Mouse (Mus musculus) erythroblast, adult 5-6 weeks (primary cell): Measurements from ENCODE around the gene Slc29a2. TPM values are rescaled to one million over a fixed set of nuclear protein-coding genes. Genes with fewer than 3 reads are reported as not detected.

Experiments used
- ATAC-seq: replicated peaks from 2 replicates; pipeline ENCODE4 v1.8.0; 2016; ENCODE audit warnings: moderate number of reproducible peaks, mild to moderate bottlenecking, moderate TSS enrichment, inconsistent platforms; ENCODE audit not compliant: poor library complexity, low FRiP score, severe bottlenecking
- total RNA-seq, 2 experiments: library from RNA; stranded (forward) in 1 of 2; stranded (reverse) in 1 of 2; fragments of 150-400 nt in 1 of 2; fragments of 200-764, 138-1000 nt in 1 of 2; gene quantifications; 2 replicates each; pipeline versions ENCODE4 v1.2.3 to v1.2.4; 2015 to 2017; ENCODE audit warnings: low replicate concordance in 2 of 2

Slc29a2 gene
- total RNA-seq, 2 experiments from 2014 or later: not detected

DNA sequence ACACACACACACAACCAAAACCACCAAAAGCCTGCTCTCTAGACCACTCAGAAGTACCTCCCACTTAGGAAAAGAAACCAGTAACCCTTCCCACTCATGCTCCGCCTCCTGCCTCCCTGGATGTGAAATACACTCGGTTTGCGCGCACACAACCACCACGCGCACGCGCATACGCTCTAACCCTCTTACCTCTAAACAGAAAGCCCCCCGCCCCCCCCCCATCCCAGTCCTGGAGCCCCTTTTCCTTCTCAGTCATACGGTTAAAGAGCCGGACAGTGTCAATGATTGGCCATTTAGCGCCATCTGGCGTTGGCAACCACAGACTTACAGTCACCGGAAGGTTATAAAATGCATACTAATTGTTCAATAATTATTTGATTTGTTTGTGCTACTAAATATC is 49.4 kb downstream of the Slc29a2 start:
- 0 out of 2 replicates have a peak, but pooled peaks have one; percentile 40 for ATAC-seq

DNA sequence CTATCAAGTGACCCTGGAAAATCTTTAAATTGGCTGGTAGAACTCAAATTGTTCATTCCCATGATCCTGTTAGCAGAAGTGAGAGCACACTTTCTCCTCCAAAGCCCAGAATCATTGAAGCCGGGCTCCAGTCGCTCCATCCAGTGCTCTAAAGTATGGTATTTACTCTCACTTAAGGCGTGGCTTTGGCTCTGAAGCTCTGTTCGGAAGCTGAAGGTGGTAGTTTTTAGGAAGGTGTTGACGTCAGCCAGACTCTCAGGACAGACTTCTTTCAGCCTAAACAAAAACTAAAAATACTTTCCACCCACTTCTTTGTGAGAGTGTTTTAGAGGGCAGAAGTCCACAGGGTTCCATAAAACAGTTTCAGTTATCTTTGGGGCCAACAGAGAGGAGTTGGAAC is 49.9 kb downstream of the Slc29a2 start:
- ATAC-seq: no peak

DNA sequence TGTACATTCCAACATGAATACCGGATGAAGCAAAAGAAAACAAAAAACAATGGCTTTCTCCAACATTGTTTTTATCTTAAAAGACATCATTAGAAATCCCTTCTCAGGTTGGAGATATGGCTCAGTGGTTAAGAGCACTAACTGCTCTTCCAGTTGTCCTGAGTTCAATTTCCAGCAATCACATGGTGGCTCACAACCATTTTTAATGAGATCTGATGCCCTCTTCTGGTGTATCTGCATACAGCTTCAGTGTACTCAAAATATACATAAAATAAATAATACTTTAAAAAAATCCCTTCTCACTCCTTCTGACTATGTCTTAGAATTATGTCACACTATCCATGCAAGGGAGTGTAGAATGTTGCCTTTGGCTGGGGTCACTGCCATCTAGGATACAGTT is 55.6 kb downstream of the Slc29a2 start:
- no peak for ATAC-seq

Other genes with a start within 250 kb of the Slc29a2 start
- 50.5 and 66.9 TPM in 2 replicates for gene Rbm4, start 230.0 kb upstream of the Slc29a2 start, total RNA-seq (2015; ENCODE audit: low replicate concordance)
- 139 and 185 TPM in 2 replicates for gene Rbm4, start 230.0 kb upstream of the Slc29a2 start, total RNA-seq (2017; ENCODE audit: low replicate concordance)
- 7.7 and 74.0 TPM in 2 replicates for gene Gm21992, start 212.2 kb upstream of the Slc29a2 start, total RNA-seq (2015; ENCODE audit: low replicate concordance)
- 20.6 and 28.2 TPM in 2 replicates for gene Gm21992, start 212.2 kb upstream of the Slc29a2 start, total RNA-seq (2017; ENCODE audit: low replicate concordance)
- 63.8 and 73.6 TPM in 2 replicates for gene Rbm14, start 212.2 kb upstream of the Slc29a2 start, total RNA-seq (2015; ENCODE audit: low replicate concordance)
- gene Rbm14, start 212.2 kb upstream of the Slc29a2 start, total RNA-seq (2017; ENCODE audit: low replicate concordance): 59.4 and 71.3 TPM in 2 replicates
- gene Ccs, start 184.5 kb upstream of the Slc29a2 start, total RNA-seq (2015; ENCODE audit: low replicate concordance): 12.3 and 18.8 TPM in 2 replicates
- gene Ccs, start 184.5 kb upstream of the Slc29a2 start, total RNA-seq (2017; ENCODE audit: low replicate concordance): 24.4 and 66.9 TPM in 2 replicates
- gene Ccdc87, start 184.5 kb upstream of the Slc29a2 start, total RNA-seq (2015; ENCODE audit: low replicate concordance): not detected in 2 replicates
- gene Ccdc87, start 184.5 kb upstream of the Slc29a2 start, total RNA-seq (2017; ENCODE audit: low replicate concordance): not detected in 2 replicates
- 79.7 and 90.9 TPM in 2 replicates for gene Ctsf, start 168.7 kb upstream of the Slc29a2 start, total RNA-seq (2015; ENCODE audit: low replicate concordance)
- 51.5 and 94.7 TPM in 2 replicates for gene Ctsf, start 168.7 kb upstream of the Slc29a2 start, total RNA-seq (2017; ENCODE audit: low replicate concordance)
- not detected in 2 replicates for gene Actn3, start 146.0 kb upstream of the Slc29a2 start, total RNA-seq (2015; ENCODE audit: low replicate concordance)
- 0.56 TPM in 1 of 2 replicates, not detected in the other for gene Actn3, start 146.0 kb upstream of the Slc29a2 start, total RNA-seq (2017; ENCODE audit: low replicate concordance)
- 4.0 and 12.1 TPM in 2 replicates for gene Zdhhc24, start 145.2 kb upstream of the Slc29a2 start, total RNA-seq (2015; ENCODE audit: low replicate concordance)
- gene Zdhhc24, start 145.2 kb upstream of the Slc29a2 start, total RNA-seq (2017; ENCODE audit: low replicate concordance): 9.6 and 10.5 TPM in 2 replicates
- gene Bbs1, start 117.2 kb upstream of the Slc29a2 start, total RNA-seq (2015; ENCODE audit: low replicate concordance): 0.84 and 1.5 TPM in 2 replicates
- gene Bbs1, start 117.2 kb upstream of the Slc29a2 start, total RNA-seq (2017; ENCODE audit: low replicate concordance): 0.42 and 1.2 TPM in 2 replicates
- 4.6 and 7.5 TPM in 2 replicates for gene Dpp3, start 95.6 kb upstream of the Slc29a2 start, total RNA-seq (2015; ENCODE audit: low replicate concordance)
- 6.0 and 7.3 TPM in 2 replicates for gene Dpp3, start 95.6 kb upstream of the Slc29a2 start, total RNA-seq (2017; ENCODE audit: low replicate concordance)
- gene Peli3, start 80.7 kb upstream of the Slc29a2 start, total RNA-seq (2015; ENCODE audit: low replicate concordance): not detected in 2 replicates
- not detected in 2 replicates for gene Peli3, start 80.7 kb upstream of the Slc29a2 start, total RNA-seq (2017; ENCODE audit: low replicate concordance)
- gene Mrpl11, start 61.7 kb upstream of the Slc29a2 start, total RNA-seq (2015; ENCODE audit: low replicate concordance): 3.7 and 4.4 TPM in 2 replicates
- 1.8 and 7.8 TPM in 2 replicates for gene Mrpl11, start 61.7 kb upstream of the Slc29a2 start, total RNA-seq (2017; ENCODE audit: low replicate concordance)
- not detected in 2 replicates for gene Npas4, start 33.5 kb upstream of the Slc29a2 start, total RNA-seq (2015; ENCODE audit: low replicate concordance)
- not detected in 2 replicates for gene Npas4, start 33.5 kb upstream of the Slc29a2 start, total RNA-seq (2017; ENCODE audit: low replicate concordance)
- gene B4gat1, start 15.0 kb downstream of the Slc29a2 start, total RNA-seq (2015; ENCODE audit: low replicate concordance): 0.84 and 1.2 TPM in 2 replicates
- gene B4gat1, start 15.0 kb downstream of the Slc29a2 start, total RNA-seq (2017; ENCODE audit: low replicate concordance): not detected in 2 replicates
- gene AC124502.3, start 15.0 kb downstream of the Slc29a2 start, total RNA-seq (2015; ENCODE audit: low replicate concordance): 0.38 TPM in 1 of 2 replicates, not detected in the other
- gene AC124502.3, start 15.0 kb downstream of the Slc29a2 start, total RNA-seq (2017; ENCODE audit: low replicate concordance): 1.7 TPM in 1 of 2 replicates, not detected in the other
- 0.96 and 10.4 TPM in 2 replicates for gene Brms1, start 17.5 kb downstream of the Slc29a2 start, total RNA-seq (2015; ENCODE audit: low replicate concordance)
- 12.7 and 17.6 TPM in 2 replicates for gene Brms1, start 17.5 kb downstream of the Slc29a2 start, total RNA-seq (2017; ENCODE audit: low replicate concordance)
- gene Rin1, start 26.6 kb downstream of the Slc29a2 start, total RNA-seq (2015; ENCODE audit: low replicate concordance): not detected in 2 replicates
- gene Rin1, start 26.6 kb downstream of the Slc29a2 start, total RNA-seq (2017; ENCODE audit: low replicate concordance): 0.09 TPM in 1 of 2 replicates, not detected in the other
- gene Cd248, start 44.2 kb downstream of the Slc29a2 start, total RNA-seq (2015; ENCODE audit: low replicate concordance): 0.84 TPM in 1 of 2 replicates, not detected in the other
- 0.09 and 0.42 TPM in 2 replicates for gene Cd248, start 44.2 kb downstream of the Slc29a2 start, total RNA-seq (2017; ENCODE audit: low replicate concordance)
- not detected in 2 replicates for gene Tmem151a, start 61.7 kb downstream of the Slc29a2 start, total RNA-seq (2015; ENCODE audit: low replicate concordance)
- gene Tmem151a, start 61.7 kb downstream of the Slc29a2 start, total RNA-seq (2017; ENCODE audit: low replicate concordance): not detected in 2 replicates
- gene Yif1a, start 64.7 kb downstream of the Slc29a2 start, total RNA-seq (2015; ENCODE audit: low replicate concordance): 6.3 and 7.1 TPM in 2 replicates
- gene Yif1a, start 64.7 kb downstream of the Slc29a2 start, total RNA-seq (2017; ENCODE audit: low replicate concordance): 1.9 and 2.5 TPM in 2 replicates
- gene Cnih2, start 74.7 kb downstream of the Slc29a2 start, total RNA-seq (2015; ENCODE audit: low replicate concordance): not detected in 2 replicates
- not detected in 2 replicates for gene Cnih2, start 74.7 kb downstream of the Slc29a2 start, total RNA-seq (2017; ENCODE audit: low replicate concordance)
- 14.4 and 23.6 TPM in 2 replicates for gene Rab1b, start 83.2 kb downstream of the Slc29a2 start, total RNA-seq (2015; ENCODE audit: low replicate concordance)
- 19.4 and 22.9 TPM in 2 replicates for gene Rab1b, start 83.2 kb downstream of the Slc29a2 start, total RNA-seq (2017; ENCODE audit: low replicate concordance)
- 4.2 TPM in 1 of 2 replicates, not detected in the other for gene Klc2, start 94.7 kb downstream of the Slc29a2 start, total RNA-seq (2015; ENCODE audit: low replicate concordance)
- gene Klc2, start 94.7 kb downstream of the Slc29a2 start, total RNA-seq (2017; ENCODE audit: low replicate concordance): 1.4 TPM in 1 of 2 replicates, not detected in the other
- 7.7 and 8.1 TPM in 2 replicates for gene Pacs1, start 249.3 kb downstream of the Slc29a2 start, total RNA-seq (2015; ENCODE audit: low replicate concordance)
- gene Pacs1, start 249.3 kb downstream of the Slc29a2 start, total RNA-seq (2017; ENCODE audit: low replicate concordance): 5.3 and 7.0 TPM in 2 replicates